Mouse (Mus musculus): ENCODE data around the gene Cryl1. TPM values are rescaled to one million over a fixed set of nuclear protein-coding genes. Genes with fewer than 3 reads are reported as not detected.

Gene Cryl1
- polyA plus RNA-seq, 1 experiment from 2014 or later: 8.4 TPM

GRCm38 (mm10) chr14:57407039-57407987 is 9.0 kb upstream of the Cryl1 start:
- Histone ChIP-seq H3K27ac (ENCODE audit: low read length) (no peak overlapping the region), H3K9ac (replicated peaks; ENCODE audit: low read depth, low read length) (no peak overlapping the region), H3K4me1 (replicated peaks; ENCODE audit: control insufficient read depth, insufficient read depth, low read length) (peaks cover 4% of the 10 kb centered on the region; the same call in 1 of the 2 replicates), H3K4me3 (replicated peaks; ENCODE audit: low read length) (no peak overlapping the region), H3K27me3 (replicated peaks; ENCODE audit: control insufficient read depth, insufficient read depth, low read length) (no peaks in the 10 kb centered on the region), H3K9me3 (ENCODE audit: control insufficient read depth, low read length) (no peaks in the 10 kb centered on the region), H3K4me2 (ENCODE audit: low read length) (no peak overlapping the region), H3K36me3 (ENCODE audit: control insufficient read depth, insufficient read depth) (no peaks in the 10 kb centered on the region)
- ATAC-seq: no peak; the same call in 1 of the 2 replicates
- 7% methylated on average over 12 of the region's 12 CpGs for WGBS

- Histone ChIP-seq H3K9me3 (ENCODE audit: control insufficient read depth, low read length) (no peaks in the 10 kb centered on the region), H3K4me2 (ENCODE audit: low read length) (no peak overlapping the region), H3K9ac (replicated peaks; ENCODE audit: low read depth, low read length) (no peak overlapping the region), H3K4me1 (replicated peaks; ENCODE audit: control insufficient read depth, insufficient read depth, low read length) (0 out of 2 replicates have a peak, but pooled peaks cover 5% of the 10 kb centered on the region), H3K27me3 (replicated peaks; ENCODE audit: control insufficient read depth, insufficient read depth, low read length) (no peaks in the 10 kb centered on the region), H3K27ac (ENCODE audit: low read length) (no peak overlapping the region), H3K36me3 (ENCODE audit: control insufficient read depth, insufficient read depth) (no peaks in the 10 kb centered on the region), H3K4me3 (replicated peaks; ENCODE audit: low read length) (no peak overlapping the region)
- ATAC-seq: no peak
These were observed 4.5 kb upstream of the Cryl1 start for GRCm38 (mm10) chr14:57402815-57403214.

- Histone ChIP-seq H3K9ac (replicated peaks; ENCODE audit: low read depth, low read length) (no peak overlapping the region), H3K9me3 (ENCODE audit: control insufficient read depth, low read length) (no peaks in the 10 kb centered on the region), H3K36me3 (ENCODE audit: control insufficient read depth, insufficient read depth) (no peaks in the 10 kb centered on the region), H3K4me3 (replicated peaks; ENCODE audit: low read length) (peak overlapping the region; percentile 56), H3K27me3 (replicated peaks; ENCODE audit: control insufficient read depth, insufficient read depth, low read length) (no peaks in the 10 kb centered on the region), H3K4me2 (ENCODE audit: low read length) (peak overlapping the region; percentile 69), H3K4me1 (replicated peaks; ENCODE audit: control insufficient read depth, insufficient read depth, low read length) (0 out of 2 replicates have a peak, but pooled peaks cover 5% of the 10 kb centered on the region), H3K27ac (ENCODE audit: low read length) (no peak overlapping the region)
- WGBS: 15% methylated on average over 13 of the region's 13 CpGs
- ATAC-seq: peak; percentile 24
These were observed 591 bp upstream of the Cryl1 start for GRCm38 (mm10) chr14:57398813-57399427.

DNA sequence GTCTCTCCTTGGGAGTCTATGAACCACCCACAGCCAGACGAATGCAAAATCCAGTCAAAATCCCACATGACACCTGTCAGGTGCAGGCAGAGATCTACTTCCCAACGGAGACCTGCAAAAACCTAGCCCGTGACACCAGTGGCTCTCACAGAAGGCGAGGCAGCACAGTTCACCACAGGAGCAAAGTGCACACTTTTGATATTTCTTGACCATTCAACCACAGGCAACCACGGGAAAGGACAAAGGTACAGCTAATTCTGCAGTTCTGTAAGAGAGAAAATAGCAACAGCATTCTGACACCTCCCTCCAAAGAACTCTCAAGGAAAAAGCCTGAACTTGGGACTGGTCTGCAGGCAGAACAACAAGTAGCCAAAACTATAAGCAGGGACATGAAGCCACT is 1.1 kb downstream of the Cryl1 start:
- Histone ChIP-seq H3K4me2 (ENCODE audit: low read length) (no peak overlapping the region), H3K36me3 (ENCODE audit: control insufficient read depth, insufficient read depth) (no peaks in the 10 kb centered on the region), H3K9me3 (ENCODE audit: control insufficient read depth, low read length) (no peaks in the 10 kb centered on the region), H3K4me3 (replicated peaks; ENCODE audit: low read length) (no peak overlapping the region), H3K27me3 (replicated peaks; ENCODE audit: control insufficient read depth, insufficient read depth, low read length) (no peaks in the 10 kb centered on the region), H3K27ac (ENCODE audit: low read length) (no peak overlapping the region), H3K9ac (replicated peaks; ENCODE audit: low read depth, low read length) (no peak overlapping the region), H3K4me1 (replicated peaks; ENCODE audit: control insufficient read depth, insufficient read depth, low read length) (0 out of 2 replicates have a peak, but pooled peaks cover 5% of the 10 kb centered on the region)
- no peak for ATAC-seq
- WGBS: 87% methylated on average over 5 of the region's 5 CpGs

- no peak for ATAC-seq
- WGBS: 76% methylated on average over 2 of the region's 2 CpGs
These were observed 2.9 kb downstream of the Cryl1 start for GRCm38 (mm10) chr14:57395470-57395869.

GRCm38 (mm10) chr14:57392278-57392677 is 6.1 kb downstream of the Cryl1 start:
- Histone ChIP-seq H3K36me3 (ENCODE audit: control insufficient read depth, insufficient read depth) (no peaks in the 10 kb centered on the region), H3K9ac (replicated peaks; ENCODE audit: low read depth, low read length) (no peak overlapping the region), H3K27me3 (replicated peaks; ENCODE audit: control insufficient read depth, insufficient read depth, low read length) (no peaks in the 10 kb centered on the region), H3K4me1 (replicated peaks; ENCODE audit: control insufficient read depth, insufficient read depth, low read length) (no peaks in the 10 kb centered on the region), H3K4me2 (ENCODE audit: low read length) (no peak overlapping the region), H3K9me3 (ENCODE audit: control insufficient read depth, low read length) (no peaks in the 10 kb centered on the region), H3K4me3 (replicated peaks; ENCODE audit: low read length) (no peak overlapping the region), H3K27ac (ENCODE audit: low read length) (no peak overlapping the region)
- 80% methylated on average over 5 of the region's 5 CpGs for WGBS
- ATAC-seq: no peak

More at GRCm38 (mm10) chr14:57395470-57395869, 2.9 kb downstream of the Cryl1 start:
- Histone ChIP-seq H3K27ac (ENCODE audit: low read length) (no peak overlapping the region), H3K4me3 (replicated peaks; ENCODE audit: low read length) (no peak overlapping the region), H3K9ac (replicated peaks; ENCODE audit: low read depth, low read length) (no peak overlapping the region), H3K4me1 (replicated peaks; ENCODE audit: control insufficient read depth, insufficient read depth, low read length) (0 out of 2 replicates have a peak, but pooled peaks cover 5% of the 10 kb centered on the region), H3K9me3 (ENCODE audit: control insufficient read depth, low read length) (no peaks in the 10 kb centered on the region), H3K27me3 (replicated peaks; ENCODE audit: control insufficient read depth, insufficient read depth, low read length) (no peaks in the 10 kb centered on the region), H3K36me3 (ENCODE audit: control insufficient read depth, insufficient read depth) (no peaks in the 10 kb centered on the region), H3K4me2 (ENCODE audit: low read length) (no peak overlapping the region)

DNA sequence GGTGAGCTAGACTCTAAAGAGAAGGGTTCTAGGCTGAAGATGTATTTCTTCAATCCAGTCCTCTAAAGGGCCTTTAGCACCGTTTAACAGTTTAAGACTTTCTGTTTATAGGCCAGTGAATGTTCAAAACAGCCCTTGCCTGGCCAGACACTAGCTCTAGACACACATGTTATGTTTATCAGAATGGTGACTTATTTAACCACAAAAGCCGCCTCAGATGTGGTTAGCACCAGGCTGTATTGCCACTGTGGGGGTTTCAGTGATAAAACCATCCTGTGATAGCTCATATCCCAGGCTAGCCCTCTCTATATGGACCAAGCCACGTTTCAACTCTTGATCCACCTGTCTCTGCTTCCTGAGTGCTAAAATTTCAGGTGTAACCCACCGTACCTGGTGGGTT is 6.7 kb downstream of the Cryl1 start:
- H3K27ac ChIP-seq (ENCODE audit: low read length): no peak overlapping the region
- no peaks in the 10 kb centered on the region for H3K27me3 ChIP-seq (replicated peaks; ENCODE audit: control insufficient read depth, insufficient read depth, low read length)
- ATAC-seq: no peak
- H3K4me2 ChIP-seq (ENCODE audit: low read length): no peak overlapping the region
- 77% methylated on average over 4 of the region's 4 CpGs for WGBS
- H3K36me3 ChIP-seq (ENCODE audit: control insufficient read depth, insufficient read depth): no peaks in the 10 kb centered on the region
- no peak overlapping the region for H3K4me3 ChIP-seq (replicated peaks; ENCODE audit: low read length)
- H3K9ac ChIP-seq (replicated peaks; ENCODE audit: low read depth, low read length): no peak overlapping the region
- no peaks in the 10 kb centered on the region for H3K4me1 ChIP-seq (replicated peaks; ENCODE audit: control insufficient read depth, insufficient read depth, low read length)
- H3K9me3 ChIP-seq (ENCODE audit: control insufficient read depth, low read length): no peaks in the 10 kb centered on the region

GRCm38 (mm10) chr14:57386758-57387561 is 11.4 kb downstream of the Cryl1 start:
- Histone ChIP-seq H3K36me3 (ENCODE audit: control insufficient read depth, insufficient read depth) (no peaks in the 10 kb centered on the region), H3K9me3 (ENCODE audit: control insufficient read depth, low read length) (no peaks in the 10 kb centered on the region), H3K4me3 (replicated peaks; ENCODE audit: low read length) (no peak overlapping the region), H3K27me3 (replicated peaks; ENCODE audit: control insufficient read depth, insufficient read depth, low read length) (no peaks in the 10 kb centered on the region), H3K4me2 (ENCODE audit: low read length) (no peak overlapping the region), H3K27ac (ENCODE audit: low read length) (no peak overlapping the region), H3K9ac (replicated peaks; ENCODE audit: low read depth, low read length) (no peak overlapping the region), H3K4me1 (replicated peaks; ENCODE audit: control insufficient read depth, insufficient read depth, low read length) (no peaks in the 10 kb centered on the region)
- no peak for ATAC-seq
- 70% methylated on average over 14 of the region's 14 CpGs for WGBS

DNA sequence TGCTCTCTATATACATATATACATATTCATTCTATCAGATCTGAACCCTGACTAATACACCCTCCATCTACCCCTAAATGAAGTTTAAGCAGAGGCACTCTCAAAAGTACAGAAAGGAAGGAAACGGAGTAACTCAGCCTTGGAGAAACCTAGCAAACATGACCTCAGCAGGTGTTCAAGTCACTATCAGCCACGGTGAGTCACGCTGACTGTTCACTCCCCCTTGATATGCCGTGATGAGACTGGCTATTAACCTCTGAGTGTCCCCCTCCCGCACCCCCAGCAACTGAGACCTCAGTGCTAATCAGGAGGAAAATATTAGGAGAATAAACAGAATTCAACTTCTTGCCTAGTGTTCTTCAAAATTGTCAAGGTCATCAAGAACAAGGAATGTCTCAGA is 12.7 kb downstream of the Cryl1 start:
- Histone ChIP-seq H3K27me3 (replicated peaks; ENCODE audit: control insufficient read depth, insufficient read depth, low read length) (no peaks in the 10 kb centered on the region), H3K27ac (ENCODE audit: low read length) (no peak overlapping the region), H3K9ac (replicated peaks; ENCODE audit: low read depth, low read length) (no peak overlapping the region), H3K4me3 (replicated peaks; ENCODE audit: low read length) (no peak overlapping the region), H3K9me3 (ENCODE audit: control insufficient read depth, low read length) (no peaks in the 10 kb centered on the region), H3K36me3 (ENCODE audit: control insufficient read depth, insufficient read depth) (no peaks in the 10 kb centered on the region), H3K4me2 (ENCODE audit: low read length) (no peak overlapping the region), H3K4me1 (replicated peaks; ENCODE audit: control insufficient read depth, insufficient read depth, low read length) (no peaks in the 10 kb centered on the region)
- 87% methylated on average over 5 of the region's 5 CpGs for WGBS
- ATAC-seq: no peak
